Mouse (Mus musculus) liver, embryonic 14.5 days (tissue): ENCODE results near the gene Pdzk1. TPM values are rescaled to one million over a fixed set of nuclear protein-coding genes. Genes with fewer than 3 reads are reported as not detected.

Source experiments
- ATAC-seq: fragments of 200-750 bp; cut with Nextera tagmentation; 2 replicates; pipeline ENCODE4 v1.8.0; 2017; ENCODE audit warnings: moderate number of reproducible peaks, mild to moderate bottlenecking, moderate library complexity; ENCODE audit not compliant: insufficient read depth
- DNase-seq, 3 experiments: peaks; one replicate each; pipeline ENCODE4 v3.0.0-alpha.2; 2012 to 2013; ENCODE audit warnings: low read depth in 3 of 3, low spot score in 3 of 3
- H3K27ac ChIP-seq: fragments of 300-500 bp; sonication (generic); 2 replicates; pipeline ENCODE4 v1.5.1; 2014; ENCODE audit warnings: moderate library complexity, mild to moderate bottlenecking, control low read depth, inconsistent platforms
- H3K27me3 ChIP-seq: fragments of 300-500 bp; sonication (generic); 2 replicates; pipeline ENCODE4 v1.6.1; 2014; ENCODE audit warnings: mild to moderate bottlenecking, low read length, moderate library complexity; ENCODE audit not compliant: control insufficient read depth, insufficient read depth
- H3K36me3 ChIP-seq: fragments of 300-500 bp; sonication (generic); replicated peaks from 2 replicates; pipeline ENCODE4 v1.6.1; 2014; ENCODE audit warnings: low read depth; ENCODE audit not compliant: control insufficient read depth, insufficient read depth
- H3K4me1 ChIP-seq, 2 experiments: fragments of 200-500 bp in 1 of 2; fragments of 300-500 bp in 1 of 2; sonication (generic) in 1 of 2; replicated peaks; 2 replicates each; pipeline ENCODE4 v1.6.1; 2012 to 2014; ENCODE audit warnings: antibody characterized with exemption in 1 of 2, inconsistent platforms in 1 of 2, low read length in 1 of 2; ENCODE audit not compliant: control insufficient read depth in 2 of 2, insufficient read depth in 2 of 2
- H3K4me2 ChIP-seq: fragments of 300-500 bp; sonication (generic); 2 replicates; pipeline ENCODE4 v1.6.1; 2014; ENCODE audit warnings: low read depth, mild to moderate bottlenecking, control low read depth, moderate library complexity
- H3K4me3 ChIP-seq, 2 experiments: fragments of 200-500 bp in 1 of 2; fragments of 300-500 bp in 1 of 2; sonication (generic) in 1 of 2; 2 replicates each; pipeline ENCODE4 v1.5.1; 2012 to 2014; ENCODE audit warnings: low read depth in 2 of 2, low read length in 2 of 2, mild to moderate bottlenecking in 2 of 2, control low read depth in 1 of 2, inconsistent platforms in 1 of 2, moderate library complexity in 1 of 2; ENCODE audit not compliant: insufficient read depth in 1 of 2
- H3K9ac ChIP-seq: fragments of 300-500 bp; sonication (generic); replicated peaks from 2 replicates; pipeline ENCODE4 v1.6.1; 2014; ENCODE audit warnings: mild to moderate bottlenecking, control low read depth, moderate library complexity
- H3K9me3 ChIP-seq: fragments of 300-500 bp; sonication (generic); 2 replicates; pipeline ENCODE4 v1.6.1; 2016; ENCODE audit warnings: low read length, mixed read lengths; ENCODE audit not compliant: control insufficient read depth
- CTCF ChIP-seq: IDR thresholded peaks from 2 replicates; pipeline ENCODE4 v1.5.1; 2016; ENCODE audit warnings: antibody characterized with exemption, low read depth, control low read depth
- EP300 ChIP-seq: IDR thresholded peaks from 2 replicates; pipeline ENCODE4 v1.6.1; 2016; ENCODE audit warnings: antibody characterized with exemption, low read depth
- WGBS: fragments of 180-500 bp; shearing (Covaris S2); extraction: QIAGEN DNeasy Blood & Tissue Kit; methylation state at CpG from one replicate; pipeline ENCODE4 v1.1.7; 2014; ENCODE audit not compliant: insufficient replicate concordance; 5-methylcytosine and 5-hydroxymethylcytosine counted together
- polyA plus RNA-seq, 2 experiments: library from polyadenylated mRNA; depleted of rRNA in 1 of 2; stranded (reverse) in 1 of 2; unstranded in 1 of 2; fragments of >200 nt; fragmentation: Nextera tagmentation in 1 of 2; extraction: Ambion mirVana in 1 of 2; gene quantifications; 2 replicates each; pipeline versions ENCODE4 v1.2.1 to v1.2.3; 2012 to 2014

The Pdzk1 gene
- polyA plus RNA-seq, 2 experiments, result 6.3 to 11.4 TPM

DNA sequence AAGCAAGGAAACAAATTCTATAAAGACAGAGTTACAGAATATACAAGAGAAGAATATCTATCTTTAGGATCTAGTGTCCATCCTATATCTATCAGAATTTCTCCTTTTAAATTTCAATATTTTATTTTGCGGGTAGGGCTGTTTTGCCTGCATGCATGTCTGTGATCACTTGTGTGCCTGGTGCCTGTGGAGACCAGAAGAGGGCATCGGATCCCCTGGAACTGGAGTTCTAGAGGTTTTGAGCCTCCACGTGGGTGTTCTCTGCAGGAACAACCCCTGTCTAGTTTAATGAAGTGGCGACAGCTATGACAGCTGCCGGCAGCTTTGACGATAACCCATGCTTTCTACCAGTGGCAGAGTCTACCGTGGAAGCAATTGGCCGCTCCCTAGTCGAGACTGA is 16.0 kb upstream of the Pdzk1 start:
- ATAC-seq, result no peak; the same call in 1 of the 2 replicates
- no peak for TF ChIP-seq EP300

DNA sequence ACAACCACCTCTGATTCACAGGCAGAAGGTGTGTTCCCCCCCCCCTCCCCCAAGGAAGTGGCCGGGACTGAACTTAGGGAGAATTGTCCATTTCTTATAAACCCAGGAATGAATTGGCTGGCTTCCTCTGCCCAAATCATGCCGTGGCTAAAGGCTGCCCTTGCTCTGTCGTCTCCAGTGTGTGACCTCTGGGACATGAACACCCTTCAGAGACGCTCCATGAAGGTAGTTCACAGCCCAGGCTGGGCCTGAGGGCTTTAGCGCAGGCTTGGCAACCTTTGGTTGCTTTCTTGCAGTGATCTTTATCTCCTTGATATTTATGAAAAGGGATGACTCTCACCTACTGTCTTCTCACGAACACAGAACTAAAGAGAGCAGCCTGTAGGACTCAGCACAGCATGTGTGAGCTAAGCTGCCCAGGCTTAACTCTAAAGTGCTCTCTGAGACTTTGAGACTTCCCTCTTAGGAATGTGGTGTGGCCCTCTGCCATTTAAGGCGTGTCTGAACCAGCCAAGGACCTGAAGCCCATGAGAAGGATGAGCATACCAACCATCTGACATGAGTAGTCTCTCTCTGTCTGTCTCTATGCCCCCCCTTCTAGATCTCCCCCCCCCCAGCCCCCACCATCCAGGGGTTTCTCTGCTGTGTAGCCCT is 15.4 kb upstream of the Pdzk1 start:
- Histone ChIP-seq H3K4me3 (no peak overlapping the region), H3K4me1 (peaks cover 0 to 5% of the 10 kb centered on the region in 2 experiments; a peak in 2 of 4 replicates)

More for the DNA sequence above, 16.0 kb upstream of the Pdzk1 start:
- Histone ChIP-seq H3K27me3 (no peaks in the 10 kb centered on the region), H3K27ac (no peak overlapping the region), H3K9me3 (no peaks in the 10 kb centered on the region), H3K4me1 (peaks cover 0 to 5% of the 10 kb centered on the region in 2 experiments; a peak in 2 of 4 replicates), H3K9ac (no peak overlapping the region), H3K4me3 (no peak overlapping the region), H3K36me3 (no peaks in the 10 kb centered on the region), H3K4me2 (peak overlapping the region; percentile 41; the same call in 1 of the 2 replicates)
- DNase-seq, result peak in 1 of 3 experiments; percentile 14
- WGBS, result 13% methylated on average over 9 of the region's 9 CpGs

GRCm38 (mm10) chr3:96814342-96814741 is 14.7 kb upstream of the Pdzk1 start:
- H3K27ac ChIP-seq, result no peak overlapping the region
- TF ChIP-seq EP300 (no peak), CTCF (no peak)
- no peaks in the 10 kb centered on the region for H3K27me3 ChIP-seq
- H3K36me3 ChIP-seq, result no peaks in the 10 kb centered on the region
- no peak overlapping the region for H3K4me2 ChIP-seq
- H3K9me3 ChIP-seq, result no peaks in the 10 kb centered on the region
- ATAC-seq, result no peak
- no peak overlapping the region for H3K9ac ChIP-seq
- WGBS, result 15% methylated on average over 6 of the region's 6 CpGs
- H3K4me3 ChIP-seq, result no peak overlapping the region
- peaks cover 0 to 5% of the 10 kb centered on the region in 2 experiments; a peak in 2 of 4 replicates for H3K4me1 ChIP-seq
- no peak for DNase-seq

More for the DNA sequence above, 15.4 kb upstream of the Pdzk1 start:
- Histone ChIP-seq H3K4me2 (no peak overlapping the region; the same call in 1 of the 2 replicates), H3K9me3 (no peaks in the 10 kb centered on the region), H3K36me3 (no peaks in the 10 kb centered on the region), H3K27me3 (no peaks in the 10 kb centered on the region), H3K9ac (no peak overlapping the region), H3K27ac (no peak overlapping the region)
- ATAC-seq (no peak), DNase-seq (no peak)
- TF ChIP-seq CTCF, result no peak
- no peak for TF ChIP-seq EP300
- WGBS, result 41% methylated on average over 7 of the region's 7 CpGs

GRCm38 (mm10) chr3:96820116-96820915 is 8.8 kb upstream of the Pdzk1 start:
- no peak overlapping the region for H3K4me3 ChIP-seq
- no peak overlapping the region for H3K27ac ChIP-seq
- no peaks in the 10 kb centered on the region for H3K4me1 ChIP-seq
- ATAC-seq, result no peak
- no peaks in the 10 kb centered on the region for H3K9me3 ChIP-seq
- 54% methylated on average over 6 of the region's 6 CpGs for WGBS
- DNase-seq, result no peak
- TF ChIP-seq CTCF (no peak), EP300 (no peak)
- H3K27me3 ChIP-seq, result no peaks in the 10 kb centered on the region
- no peaks in the 10 kb centered on the region for H3K36me3 ChIP-seq
- H3K9ac ChIP-seq, result no peak overlapping the region
- H3K4me2 ChIP-seq, result no peak overlapping the region

DNA sequence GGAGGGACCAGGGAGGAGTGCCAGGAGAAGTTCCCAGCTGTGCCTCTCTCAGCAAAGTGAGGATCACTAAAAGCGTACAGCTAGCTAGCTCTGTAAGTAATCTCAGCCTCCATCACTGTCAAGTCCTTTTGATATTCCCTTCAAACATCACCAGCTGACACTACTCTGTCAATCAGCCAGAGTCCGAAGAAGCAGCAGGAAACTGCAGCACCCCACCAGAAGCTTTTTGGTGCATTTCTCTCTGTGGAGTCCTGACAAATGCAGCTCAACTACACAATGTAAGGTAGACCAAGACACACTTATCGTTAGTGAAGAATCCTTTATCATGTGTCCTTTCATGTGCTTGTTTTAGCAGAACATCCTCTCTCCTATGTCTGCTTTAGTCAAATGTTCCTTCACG is 7.5 kb upstream of the Pdzk1 start:
- no peaks in the 10 kb centered on the region for H3K4me1 ChIP-seq
- no peak overlapping the region for H3K27ac ChIP-seq
- 77% methylated on average over 4 of the region's 4 CpGs for WGBS
- H3K27me3 ChIP-seq, result no peaks in the 10 kb centered on the region
- H3K36me3 ChIP-seq, result no peaks in the 10 kb centered on the region
- DNase-seq (no peak), ATAC-seq (no peak)
- H3K4me2 ChIP-seq, result no peak overlapping the region
- no peaks in the 10 kb centered on the region for H3K9me3 ChIP-seq
- TF ChIP-seq EP300 (no peak), CTCF (no peak)
- no peak overlapping the region for H3K4me3 ChIP-seq
- no peak overlapping the region for H3K9ac ChIP-seq
